Mouse (Mus musculus): Measurements from ENCODE around the gene Adck1. TPM values are rescaled to one million over a fixed set of nuclear protein-coding genes. Genes with fewer than 3 reads are reported as not detected.
"Not testable (repeated sequence)": the region's sequence is repeated elsewhere in the genome, so short reads cannot be mapped to it uniquely, and the experiment has no call there.

The Adck1 gene
- total RNA-seq, 1 experiment from 2014 or later, result 27.5 TPM

- no peak for DNase-seq
These were observed 66.6 kb downstream of the Adck1 start for GRCm38 (mm10) chr12:88426926-88427325.

DNA sequence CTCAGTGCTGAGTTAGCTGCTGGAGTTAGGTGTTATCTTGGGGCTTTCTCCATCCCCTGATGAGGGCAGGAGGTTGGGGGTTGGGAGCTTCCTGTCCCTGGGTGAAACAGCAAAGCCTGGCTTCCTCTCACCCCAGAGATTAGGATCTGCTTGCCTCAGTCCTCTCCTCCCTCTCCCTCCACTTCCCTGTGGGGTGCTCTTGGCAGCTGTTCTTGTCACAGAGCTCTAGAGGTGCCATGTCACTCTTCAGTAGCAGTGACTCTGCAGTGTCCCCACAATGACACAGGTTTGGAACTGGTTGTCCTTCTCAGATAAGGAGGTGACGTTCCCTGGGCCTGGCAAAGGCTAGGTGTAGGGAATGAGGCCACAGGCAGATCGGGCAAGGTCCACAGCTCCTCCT is 68.4 kb downstream of the Adck1 start:
- no peak for DNase-seq

GRCm38 (mm10) chr12:88432277-88432676 is 71.9 kb downstream of the Adck1 start:
- DNase-seq, result no peak

- no peak for DNase-seq
These were observed 72.8 kb downstream of the Adck1 start for GRCm38 (mm10) chr12:88433171-88433570.

DNA sequence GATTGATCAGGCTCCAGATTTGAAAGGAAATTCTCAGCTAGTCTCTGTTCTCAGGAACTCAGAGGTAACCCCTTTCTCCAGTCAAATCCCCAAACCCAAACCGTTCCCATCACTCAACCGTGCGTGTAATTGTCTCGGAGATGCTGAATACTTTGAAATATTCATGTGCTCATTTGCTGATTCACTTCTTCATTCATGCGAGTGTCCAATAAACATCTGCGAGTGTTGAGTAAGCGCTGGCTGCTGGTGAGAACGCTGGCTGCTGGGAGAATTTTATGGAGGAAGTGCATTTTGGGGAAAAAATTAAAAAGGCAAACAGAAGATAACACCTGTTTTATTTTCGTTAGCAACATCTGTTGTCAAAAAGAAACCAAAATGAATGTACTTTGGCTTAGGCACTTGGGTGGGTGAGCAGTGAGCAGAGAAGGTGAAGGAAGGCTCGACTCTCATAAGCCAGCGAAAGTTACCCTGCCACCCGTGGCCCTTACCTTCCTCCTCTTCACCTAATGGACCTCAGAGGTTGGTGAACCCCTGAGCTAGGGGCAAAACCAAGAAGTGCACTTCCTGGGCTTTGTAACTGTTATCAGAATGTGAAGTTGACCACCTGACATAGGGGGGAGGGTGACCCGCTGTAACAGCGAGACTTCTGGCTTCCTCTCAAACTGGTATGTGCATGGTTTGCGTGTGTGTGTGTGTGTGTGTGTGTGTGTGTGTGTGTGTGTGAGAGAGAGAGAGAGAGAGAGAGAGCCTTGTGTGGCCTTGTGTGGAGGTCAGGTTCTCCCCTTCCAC is 76.8 kb downstream of the Adck1 start:
- no peak for DNase-seq

GRCm38 (mm10) chr12:88441922-88442809 is 81.8 kb downstream of the Adck1 start:
- DNase-seq, result no peak

GRCm38 (mm10) chr12:88444040-88444439 is 83.7 kb downstream of the Adck1 start:
- peak; percentile 9 for DNase-seq

- no peak for DNase-seq
These were observed 85.1 kb downstream of the Adck1 start for GRCm38 (mm10) chr12:88445471-88445870.

- no peak for DNase-seq
These were observed 90.6 kb downstream of the Adck1 start for GRCm38 (mm10) chr12:88450658-88451563.

GRCm38 (mm10) chr12:88454701-88455410 is 94.5 kb downstream of the Adck1 start:
- DNase-seq, result peak; percentile 48

DNA sequence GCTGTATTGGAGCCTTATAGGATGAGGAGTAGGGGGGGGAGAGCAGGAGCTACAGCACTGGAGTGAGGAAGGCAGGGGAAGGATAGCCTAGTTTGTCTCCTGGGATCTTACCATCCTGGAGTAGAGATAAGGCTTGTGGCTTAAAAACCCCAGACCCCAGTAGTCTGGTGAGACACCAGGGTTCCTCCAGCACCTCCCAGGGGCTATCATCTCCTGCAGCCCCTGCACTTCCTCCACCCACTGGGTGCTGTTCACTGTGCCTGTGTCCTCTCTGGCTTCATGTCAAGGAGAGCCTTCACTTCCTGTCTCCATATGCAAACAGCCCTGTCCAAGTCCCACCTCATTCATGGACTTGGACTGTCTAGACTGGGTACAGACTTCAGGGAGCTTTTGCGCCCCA is 96.7 kb downstream of the Adck1 start:
- no peak for DNase-seq

GRCm38 (mm10) chr12:88458936-88459335 is 98.6 kb downstream of the Adck1 start:
- no peak for DNase-seq

DNA sequence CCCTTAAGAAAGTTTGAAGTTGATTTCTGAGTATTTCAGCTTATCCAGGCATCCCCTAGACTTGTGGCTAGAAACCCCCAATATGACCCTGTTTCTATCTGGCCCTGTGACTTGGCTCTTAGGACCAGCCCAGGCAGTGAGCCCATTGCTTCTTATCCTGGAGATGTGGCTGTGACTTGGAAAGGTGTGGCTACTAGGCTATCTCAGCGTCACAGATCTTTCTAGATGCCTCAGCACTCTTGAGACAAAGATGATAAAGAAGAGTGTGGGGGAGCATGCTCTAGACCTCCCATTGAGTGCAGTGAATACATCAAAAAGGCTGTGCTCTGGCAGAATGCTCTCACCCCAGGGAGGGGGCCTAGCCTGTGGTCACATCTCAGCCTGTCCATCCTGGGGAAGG is 99.1 kb downstream of the Adck1 start:
- no peak for DNase-seq

DNA sequence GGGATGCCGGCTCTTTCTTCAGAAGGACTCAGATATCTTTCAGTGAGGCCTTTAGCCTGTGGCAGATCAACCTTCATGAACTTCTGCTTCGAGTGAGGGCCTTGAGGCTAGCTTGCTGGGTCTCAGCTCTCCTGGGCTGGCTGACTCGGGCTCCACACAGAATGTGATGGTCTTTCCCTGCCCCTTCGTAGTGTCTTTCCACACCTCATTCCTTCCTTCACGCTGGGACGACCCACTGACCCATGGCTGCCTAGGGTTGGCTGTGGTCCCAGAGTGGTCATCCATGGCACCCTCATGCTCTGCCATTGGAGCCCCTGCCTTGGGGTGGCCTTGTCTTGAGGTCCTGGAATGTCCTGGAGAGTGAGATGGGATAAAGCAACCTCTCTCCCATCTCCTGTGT is 100.7 kb downstream of the Adck1 start:
- no peak for DNase-seq

DNA sequence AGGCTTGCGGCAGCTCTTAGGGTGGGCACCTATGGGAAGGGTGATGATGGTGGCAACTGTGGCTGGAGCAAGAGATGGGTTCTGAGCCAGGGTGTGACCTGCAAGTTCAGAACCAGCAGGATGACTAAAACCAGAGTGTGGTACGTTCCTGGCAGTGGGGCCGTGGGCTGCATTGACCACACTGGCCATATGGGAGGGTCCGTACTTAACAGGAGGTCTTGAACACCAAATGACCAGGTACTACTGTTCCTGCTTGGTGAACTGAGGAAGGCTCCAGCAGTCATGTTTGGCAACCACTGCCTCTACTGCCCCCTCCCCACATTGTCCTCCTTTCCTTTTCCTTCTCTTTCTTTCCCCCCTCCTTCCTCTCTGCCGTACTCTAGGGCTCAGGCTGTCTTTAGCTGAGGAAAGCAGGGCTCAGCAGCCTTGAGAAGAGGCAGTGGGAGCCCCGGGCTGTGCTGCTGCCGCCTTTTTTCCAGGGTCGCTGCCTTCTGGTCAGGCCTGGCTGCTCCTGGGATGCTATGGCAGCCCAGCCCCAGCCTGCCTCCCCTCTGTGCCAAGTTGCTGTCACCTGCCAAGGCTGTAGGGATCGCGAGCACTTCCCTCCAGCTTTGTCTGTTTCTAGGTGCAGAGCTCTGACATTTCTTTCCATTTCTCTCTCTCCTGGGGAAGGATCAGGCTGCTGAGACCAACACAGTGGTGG is 103.4 kb downstream of the Adck1 start:
- DNase-seq, result peak; percentile 26

DNA sequence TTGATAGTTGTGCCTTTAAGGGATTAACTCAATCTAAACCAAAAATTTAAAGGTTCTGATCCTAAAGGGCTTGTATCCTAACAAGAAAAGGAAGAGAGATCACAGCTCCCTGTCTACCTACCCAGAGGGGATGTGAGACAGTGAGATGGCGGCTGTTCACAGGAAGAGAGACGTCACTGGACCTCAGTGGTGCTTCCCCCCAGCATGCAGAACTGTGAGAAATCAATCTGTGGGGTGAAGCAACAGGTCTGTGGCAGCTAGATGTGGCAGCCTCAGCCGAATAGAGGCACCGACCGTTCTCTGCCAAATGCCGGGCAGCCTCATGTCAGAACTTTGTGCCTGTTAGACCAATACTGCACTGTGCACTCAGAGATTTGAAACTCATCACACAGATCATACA is 106.4 kb downstream of the Adck1 start:
- no peak for DNase-seq

DNA sequence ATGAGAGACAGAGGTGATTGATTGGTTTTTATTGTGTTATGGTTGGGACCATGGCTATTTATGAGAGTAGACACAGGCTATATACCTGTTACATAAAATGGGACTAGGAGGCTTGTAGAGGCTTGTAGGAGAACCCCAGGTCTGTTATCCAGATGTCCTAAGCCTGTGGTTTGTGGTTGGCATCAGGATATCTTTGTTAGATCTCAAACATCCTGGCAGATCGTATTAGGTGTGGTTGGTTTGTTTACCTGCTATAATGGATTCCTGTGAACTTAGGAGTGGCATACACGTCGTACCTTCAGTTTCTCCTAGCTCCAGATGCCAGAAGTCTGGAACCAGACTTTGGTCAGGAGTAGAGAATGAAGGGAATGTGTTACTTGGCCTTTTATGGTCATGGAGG is 106.9 kb downstream of the Adck1 start:
- no peak for DNase-seq

DNA sequence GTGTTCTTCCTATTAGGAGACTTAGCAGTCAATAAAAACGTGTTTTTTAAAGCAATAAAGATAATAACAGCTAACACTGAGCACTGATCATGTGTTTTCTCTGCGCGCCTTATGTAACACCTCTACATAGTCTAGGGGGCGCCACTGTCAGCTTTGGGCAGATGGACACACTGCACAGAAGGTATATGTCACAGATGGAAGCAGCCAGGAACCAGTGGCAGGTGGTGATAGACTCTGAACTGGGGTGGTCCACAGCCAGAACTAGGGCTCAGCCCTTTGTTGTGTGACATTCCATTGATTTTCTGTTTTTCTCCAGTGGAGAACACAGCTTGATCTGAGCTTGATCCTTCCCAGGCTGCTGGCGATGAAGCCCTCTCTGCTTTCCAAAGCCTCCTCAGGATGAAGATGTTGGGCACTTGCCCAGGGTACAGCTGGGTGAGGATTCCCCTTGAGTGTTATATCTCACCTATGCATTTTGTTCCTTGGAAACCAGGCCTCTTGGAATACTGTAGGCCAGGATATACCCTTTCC is 107.6 kb downstream of the Adck1 start:
- DNase-seq, result no peak

- no peak for DNase-seq
These were observed 108.3 kb downstream of the Adck1 start for GRCm38 (mm10) chr12:88468691-88469090.

DNA sequence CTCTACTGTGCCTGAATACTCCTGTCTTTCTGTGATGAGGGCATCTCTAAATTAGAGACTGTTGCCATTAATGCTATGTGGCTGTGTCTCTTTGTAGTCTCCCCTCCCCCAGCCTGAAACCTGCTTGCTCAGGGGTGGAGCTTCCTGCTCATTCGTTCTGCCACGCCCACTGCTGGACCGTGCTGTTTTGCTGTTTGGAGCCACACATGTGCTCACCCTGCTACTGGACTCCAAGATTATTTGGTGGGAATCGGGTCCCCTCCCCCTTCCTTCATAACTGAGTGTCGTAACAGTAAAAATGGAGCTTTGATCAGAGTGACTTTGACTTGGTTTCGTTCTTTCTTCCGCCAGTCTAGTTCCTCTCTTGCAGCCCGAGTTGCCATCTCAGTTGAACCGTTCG is 111.5 kb downstream of the Adck1 start:
- DNase-seq, result not testable (repeated sequence)

DNA sequence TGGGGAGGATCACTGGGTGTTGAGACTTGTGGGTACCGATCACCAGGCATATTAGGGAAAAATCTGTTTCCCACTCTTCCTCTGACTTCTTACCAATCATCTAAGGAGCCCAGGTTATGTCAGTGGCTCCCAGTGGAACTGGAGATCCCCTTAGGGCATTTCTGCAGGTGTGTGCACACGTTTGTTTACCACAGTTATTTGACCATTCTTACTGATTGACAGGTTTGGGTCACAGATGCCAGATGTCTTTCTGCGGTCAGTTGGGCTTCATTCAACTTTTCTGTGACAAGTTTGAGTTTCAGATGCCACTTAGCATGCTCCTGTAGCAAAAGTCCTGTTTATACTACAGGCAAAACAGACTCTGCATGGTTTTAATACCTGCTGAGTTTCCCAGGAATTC is 112.5 kb downstream of the Adck1 start:
- no peak for DNase-seq
